Mouse (Mus musculus) G1E (cell line): ENCODE measurements around the gene Prap1.

Source experiments
- CTCF ChIP-seq: IDR thresholded peaks from 2 replicates; pipeline ENCODE4 v1.5.1; 2012; ENCODE audit warnings: low read depth, low read length, inconsistent platforms, mixed read lengths
- GATA1 ChIP-seq: IDR thresholded peaks from 2 replicates; pipeline ENCODE4 v1.6.1; 2012; ENCODE audit warnings: borderline replicate concordance, low read length, inconsistent platforms, mixed read lengths
- GATA2 ChIP-seq: IDR thresholded peaks from 2 replicates; pipeline ENCODE4 v1.6.1; 2012; ENCODE audit warnings: low read depth, low read length, inconsistent platforms, borderline replicate concordance
- POLR2AphosphoS5 ChIP-seq: IDR thresholded peaks from 2 replicates; pipeline ENCODE4 v1.6.1; 2012; ENCODE audit warnings: low read depth, low read length, inconsistent platforms; ENCODE audit not compliant: insufficient replicate concordance
- TAL1 ChIP-seq: conservative IDR thresholded peaks from 2 replicates; pipeline ENCODE4 v1.6.1; 2012; ENCODE audit warnings: low read depth, low read length, inconsistent platforms, mixed read lengths

DNA sequence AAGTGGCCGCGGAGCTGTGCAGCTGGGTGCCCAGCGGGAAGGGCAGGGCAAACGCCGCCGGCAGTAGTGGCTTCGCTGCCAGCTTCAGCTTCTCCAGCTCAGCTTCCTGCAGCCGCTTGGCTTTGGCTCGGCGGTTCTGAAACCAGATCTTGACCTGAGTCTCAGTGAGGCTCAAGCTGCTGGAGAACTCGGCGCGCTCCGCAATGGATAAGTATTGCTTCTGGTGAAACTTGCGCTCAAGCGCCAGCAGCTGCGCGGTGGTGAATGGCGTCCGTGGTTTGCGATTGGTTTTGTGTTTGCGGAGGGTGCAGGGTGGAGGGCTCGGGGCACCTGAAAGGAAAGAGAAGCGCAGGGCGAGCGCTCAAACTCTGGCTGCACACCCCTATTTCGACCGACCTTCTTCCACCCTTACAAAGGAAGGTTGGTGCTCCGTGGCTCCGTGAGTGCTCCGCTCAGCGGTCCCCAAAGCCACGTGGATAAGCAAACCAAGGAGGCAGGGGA is 45.3 kb upstream of the Prap1 start:
- TF ChIP-seq CTCF, result no peak
- no peak for TF ChIP-seq TAL1
- no peak for TF ChIP-seq GATA1
- no peak for TF ChIP-seq POLR2AphosphoS5
- no peak for TF ChIP-seq GATA2
